Mouse (Mus musculus) embryo, embryonic 9.5 days (tissue): ENCODE measurements around the gene Abca9.

Source experiments
- DNase-seq: peaks from one replicate; pipeline ENCODE4 v3.0.0-alpha.2; 2017; ENCODE audit errors: extremely low spot score

The Abca9 gene

GRCm38 (mm10) chr11:110167459-110168251 lies at the start of gene Abca9:
Gene Abca9 (minus strand): TSS chr11:110168196.
- DNase-seq = peak; percentile 24

- no peak for DNase-seq
Measured at GRCm38 (mm10) chr11:110217118-110217517, 49.1 kb upstream of the Abca9 start.

- DNase-seq = no peak
Measured at GRCm38 (mm10) chr11:110203930-110204329, 35.9 kb upstream of the Abca9 start.

GRCm38 (mm10) chr11:110198882-110199281 lies 30.9 kb upstream of the Abca9 start:
- no peak for DNase-seq

GRCm38 (mm10) chr11:110196561-110197306 lies 28.7 kb upstream of the Abca9 start:
- DNase-seq = no peak

GRCm38 (mm10) chr11:110195310-110195709 lies 27.3 kb upstream of the Abca9 start:
- DNase-seq = no peak

GRCm38 (mm10) chr11:110171212-110171611 lies 3.2 kb upstream of the Abca9 start:
- DNase-seq = no peak

GRCm38 (mm10) chr11:110165822-110166221 lies 2.2 kb downstream of the Abca9 start:
- peak; percentile 9 for DNase-seq

GRCm38 (mm10) chr11:110165409-110165808 lies 2.6 kb downstream of the Abca9 start:
- no peak for DNase-seq

- DNase-seq = no peak
Measured at GRCm38 (mm10) chr11:110157059-110157458, 10.9 kb downstream of the Abca9 start.

- DNase-seq = no peak
Measured at GRCm38 (mm10) chr11:110155985-110156384, 12.0 kb downstream of the Abca9 start.

- no peak for DNase-seq
Measured at GRCm38 (mm10) chr11:110147640-110148039, 20.4 kb downstream of the Abca9 start.

- DNase-seq = no peak
Measured at GRCm38 (mm10) chr11:110145421-110145820, 22.6 kb downstream of the Abca9 start.

GRCm38 (mm10) chr11:110130760-110131159 lies 37.2 kb downstream of the Abca9 start:
- DNase-seq = no peak

- DNase-seq = no peak
Measured at GRCm38 (mm10) chr11:110111137-110111536, 56.9 kb downstream of the Abca9 start.

GRCm38 (mm10) chr11:110101437-110101836 lies 66.6 kb downstream of the Abca9 start:
- DNase-seq = no peak

- DNase-seq = no peak
Measured at GRCm38 (mm10) chr11:110098901-110099300, 69.1 kb downstream of the Abca9 start.

- no peak for DNase-seq
Measured at GRCm38 (mm10) chr11:110097465-110097864, 70.5 kb downstream of the Abca9 start.

- DNase-seq = no peak
Measured at GRCm38 (mm10) chr11:110095858-110096257, 72.1 kb downstream of the Abca9 start, which contains the start of gene Abca8a. Gene Abca8a (minus strand): TSS chr11:110095978.

GRCm38 (mm10) chr11:110094846-110095380 lies 73.1 kb downstream of the Abca9 start:
- no peak for DNase-seq

- no peak for DNase-seq
Measured at GRCm38 (mm10) chr11:110094236-110094635, 73.8 kb downstream of the Abca9 start.

- no peak for DNase-seq
Measured at GRCm38 (mm10) chr11:110091328-110091727, 76.7 kb downstream of the Abca9 start.

- DNase-seq = no peak
Measured at GRCm38 (mm10) chr11:110072158-110072557, 95.8 kb downstream of the Abca9 start.
